Mouse (Mus musculus): ENCODE results near the gene Mboat7.

- TF ChIP-seq CTCF (IDR thresholded peaks at IDR 0.05; ENCODE audit: extremely low read depth, insufficient read depth, insufficient read length, insufficient replicate concordance): no peak
- TF ChIP-seq POLR2A (IDR thresholded peaks at IDR 0.05; ENCODE audit: low read depth, low read length): no peak
Observed at GRCm38 (mm10) chr7:3630478-3630815, 62.9 kb downstream of the Mboat7 start.

Measured in spleen, adult 2 months (tissue).